Mouse (Mus musculus): ENCODE results near the gene Ctso. TPM values are rescaled to one million over a fixed set of nuclear protein-coding genes. Genes with fewer than 3 reads are reported as not detected.

The Ctso gene
- polyA plus RNA-seq, 1 experiment = 13.7 TPM

GRCm38 (mm10) chr3:81976102-81976501 is 43.7 kb downstream of the Ctso start, which contains the start of gene Tdo2:
Gene Tdo2, minus strand, starts transcription at chr3:81976202.
- TF ChIP-seq CTCF (conservative IDR thresholded peaks at IDR 0.05; ENCODE audit: insufficient read depth, insufficient read length, low read depth, low read length) (no peak), POLR2A (IDR thresholded peaks at IDR 0.05; ENCODE audit: low read depth, low read length) (no peak)
- Histone ChIP-seq H3K27ac (ENCODE audit: insufficient read depth, low read depth, low read length) (no peak within 1 kb of the TSS), H3K36me3 (ENCODE audit: control insufficient read depth, insufficient read depth, low read length) (no peaks in the 10 kb centered on the region), H3K4me1 (ENCODE audit: control insufficient read depth, insufficient read depth, low read length) (no peaks in the 10 kb centered on the region), H3K27me3 (replicated peaks; ENCODE audit: control insufficient read depth, insufficient read depth, low read length) (0 out of 2 replicates have a peak, but pooled peaks cover 1% of the 10 kb centered on the region), H3K4me3 (ENCODE audit: insufficient read depth, low read depth, low read length) (no peak within 1 kb of the TSS)
- no peak for DNase-seq

GRCm38 (mm10) chr3:81981576-81981975 is 49.2 kb downstream of the Ctso start:
- H3K27ac ChIP-seq (ENCODE audit: insufficient read depth, low read depth, low read length) = no peak overlapping the region
- H3K27me3 ChIP-seq (replicated peaks; ENCODE audit: control insufficient read depth, insufficient read depth, low read length) = no peaks in the 10 kb centered on the region
- H3K36me3 ChIP-seq (ENCODE audit: control insufficient read depth, insufficient read depth, low read length) = no peaks in the 10 kb centered on the region
- 76% methylated on average over 5 of the region's 5 CpGs for WGBS
- no peak overlapping the region for H3K4me3 ChIP-seq (ENCODE audit: insufficient read depth, low read depth, low read length)
- TF ChIP-seq POLR2A (IDR thresholded peaks at IDR 0.05; ENCODE audit: low read depth, low read length) (no peak), CTCF (conservative IDR thresholded peaks at IDR 0.05; ENCODE audit: insufficient read depth, insufficient read length, low read depth, low read length) (no peak)
- no peak for DNase-seq
- H3K4me1 ChIP-seq (ENCODE audit: control insufficient read depth, insufficient read depth, low read length) = no peaks in the 10 kb centered on the region

DNA sequence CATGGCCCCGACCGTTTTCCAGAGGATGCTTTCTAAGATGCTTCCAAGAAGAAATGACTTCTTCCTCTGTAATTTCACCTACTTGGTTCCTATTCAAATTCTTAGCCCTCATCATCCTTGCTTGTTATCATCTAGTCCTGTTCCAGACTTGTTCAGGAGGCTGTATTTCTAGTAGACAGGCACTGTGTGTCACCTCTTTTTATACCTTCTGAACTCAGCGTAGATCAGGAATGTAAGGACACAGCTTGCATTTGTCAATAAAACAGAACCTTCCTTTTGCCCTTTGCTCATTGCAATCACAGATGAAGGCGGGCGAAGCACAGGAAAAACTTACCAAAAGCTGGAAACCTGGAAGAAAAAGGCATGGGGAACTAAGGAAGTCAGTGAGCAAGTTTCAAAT is 49.6 kb downstream of the Ctso start, which contains the start of gene Asic5:
Asic5 (plus strand) TSS at position 301 of the 400 bp plus-strand sequence.
- Histone ChIP-seq H3K4me1 (ENCODE audit: control insufficient read depth, insufficient read depth, low read length) (no peaks in the 10 kb centered on the region), H3K36me3 (ENCODE audit: control insufficient read depth, insufficient read depth, low read length) (no peaks in the 10 kb centered on the region), H3K27ac (ENCODE audit: insufficient read depth, low read depth, low read length) (no peak within 1 kb of the TSS), H3K27me3 (replicated peaks; ENCODE audit: control insufficient read depth, insufficient read depth, low read length) (no peaks in the 10 kb centered on the region), H3K4me3 (ENCODE audit: insufficient read depth, low read depth, low read length) (no peak within 1 kb of the TSS)
- no peak for TF ChIP-seq POLR2A (IDR thresholded peaks at IDR 0.05; ENCODE audit: low read depth, low read length)
- TF ChIP-seq CTCF (conservative IDR thresholded peaks at IDR 0.05; ENCODE audit: insufficient read depth, insufficient read length, low read depth, low read length) = no peak
- DNase-seq = no peak
- WGBS = 72% methylated on average over 5 of the region's 5 CpGs

DNA sequence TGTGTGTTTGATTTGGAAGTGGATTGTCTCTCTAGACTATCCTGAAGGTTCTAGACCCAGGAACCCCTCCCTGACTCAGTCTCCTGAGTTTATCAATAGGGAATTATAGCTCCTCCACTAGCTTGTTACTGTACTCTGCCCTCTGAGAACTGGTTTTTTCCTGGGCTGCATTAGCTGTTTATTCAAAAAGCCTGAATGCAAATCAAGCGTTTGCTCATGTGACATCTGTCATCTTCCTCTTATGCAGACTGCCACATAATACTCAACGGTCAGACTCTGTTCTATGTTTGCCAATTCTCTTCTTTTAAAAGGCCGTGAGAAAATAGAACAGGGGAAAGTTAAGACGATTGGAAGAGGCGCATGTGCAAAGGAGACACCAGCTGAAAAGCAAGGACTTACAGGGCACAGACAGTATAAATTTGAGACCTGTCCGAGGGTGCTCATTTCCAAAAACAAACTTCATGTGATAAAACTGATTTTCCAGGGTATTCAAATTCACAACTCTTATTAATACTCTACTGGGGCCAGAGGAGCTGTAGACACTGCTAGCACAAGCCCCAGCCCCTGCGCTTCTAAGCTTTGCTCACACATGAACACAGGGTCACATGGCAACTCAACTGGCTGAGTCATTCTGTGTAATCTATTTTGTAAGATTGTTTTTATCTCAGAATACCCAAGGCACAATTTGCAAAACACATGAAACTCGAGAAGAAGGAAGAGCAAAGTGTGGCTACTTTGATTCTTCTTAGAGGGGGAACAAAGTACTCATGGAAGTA is 50.9 kb downstream of the Ctso start:
- Histone ChIP-seq H3K4me3 (ENCODE audit: insufficient read depth, low read depth, low read length) (no peak overlapping the region), H3K27ac (ENCODE audit: insufficient read depth, low read depth, low read length) (no peak overlapping the region), H3K4me1 (ENCODE audit: control insufficient read depth, insufficient read depth, low read length) (no peaks in the 10 kb centered on the region), H3K27me3 (replicated peaks; ENCODE audit: control insufficient read depth, insufficient read depth, low read length) (no peaks in the 10 kb centered on the region), H3K36me3 (ENCODE audit: control insufficient read depth, insufficient read depth, low read length) (no peaks in the 10 kb centered on the region)
- WGBS = 76% methylated on average over 8 of the region's 8 CpGs
- TF ChIP-seq POLR2A (IDR thresholded peaks at IDR 0.05; ENCODE audit: low read depth, low read length) (no peak), CTCF (conservative IDR thresholded peaks at IDR 0.05; ENCODE audit: insufficient read depth, insufficient read length, low read depth, low read length) (no peak)
- DNase-seq = no peak

DNA sequence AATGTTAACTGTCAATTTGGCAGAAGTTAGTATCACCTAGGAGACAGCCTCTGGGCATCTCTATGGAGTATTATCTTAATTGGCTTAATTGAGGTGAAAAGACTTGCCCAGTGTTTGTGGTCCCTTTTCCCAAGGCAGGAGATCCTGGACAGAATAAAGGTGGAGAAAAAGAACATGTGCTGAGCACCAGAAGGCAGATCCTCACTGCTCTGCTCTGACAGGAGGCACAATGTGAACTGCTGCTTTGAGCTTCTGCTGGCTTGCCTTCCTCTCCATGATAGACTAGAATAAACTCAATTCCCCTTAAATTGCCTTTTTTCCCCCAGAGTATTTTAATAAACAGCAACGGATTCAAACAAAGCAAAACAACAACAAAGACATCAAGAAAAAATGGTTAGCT is 52.7 kb downstream of the Ctso start:
- no peak overlapping the region for H3K27ac ChIP-seq (ENCODE audit: insufficient read depth, low read depth, low read length)
- no peak overlapping the region for H3K4me3 ChIP-seq (ENCODE audit: insufficient read depth, low read depth, low read length)
- TF ChIP-seq POLR2A (IDR thresholded peaks at IDR 0.05; ENCODE audit: low read depth, low read length) (no peak), CTCF (conservative IDR thresholded peaks at IDR 0.05; ENCODE audit: insufficient read depth, insufficient read length, low read depth, low read length) (no peak)
- no peak for DNase-seq
- H3K27me3 ChIP-seq (replicated peaks; ENCODE audit: control insufficient read depth, insufficient read depth, low read length) = no peaks in the 10 kb centered on the region
- 55% methylated on average over 1 of the region's 1 CpGs for WGBS
- no peaks in the 10 kb centered on the region for H3K4me1 ChIP-seq (ENCODE audit: control insufficient read depth, insufficient read depth, low read length)
- H3K36me3 ChIP-seq (ENCODE audit: control insufficient read depth, insufficient read depth, low read length) = no peaks in the 10 kb centered on the region

- DNase-seq = no peak
- TF ChIP-seq CTCF (conservative IDR thresholded peaks at IDR 0.05; ENCODE audit: insufficient read depth, insufficient read length, low read depth, low read length) (no peak), POLR2A (IDR thresholded peaks at IDR 0.05; ENCODE audit: low read depth, low read length) (no peak)
- Histone ChIP-seq H3K4me3 (ENCODE audit: insufficient read depth, low read depth, low read length) (no peak overlapping the region), H3K36me3 (ENCODE audit: control insufficient read depth, insufficient read depth, low read length) (no peaks in the 10 kb centered on the region), H3K4me1 (ENCODE audit: control insufficient read depth, insufficient read depth, low read length) (no peaks in the 10 kb centered on the region), H3K27ac (ENCODE audit: insufficient read depth, low read depth, low read length) (no peak overlapping the region), H3K27me3 (replicated peaks; ENCODE audit: control insufficient read depth, insufficient read depth, low read length) (no peaks in the 10 kb centered on the region)
- 88% methylated on average over 2 of the region's 2 CpGs for WGBS
Measured at GRCm38 (mm10) chr3:81986103-81986502, 53.7 kb downstream of the Ctso start.

DNA sequence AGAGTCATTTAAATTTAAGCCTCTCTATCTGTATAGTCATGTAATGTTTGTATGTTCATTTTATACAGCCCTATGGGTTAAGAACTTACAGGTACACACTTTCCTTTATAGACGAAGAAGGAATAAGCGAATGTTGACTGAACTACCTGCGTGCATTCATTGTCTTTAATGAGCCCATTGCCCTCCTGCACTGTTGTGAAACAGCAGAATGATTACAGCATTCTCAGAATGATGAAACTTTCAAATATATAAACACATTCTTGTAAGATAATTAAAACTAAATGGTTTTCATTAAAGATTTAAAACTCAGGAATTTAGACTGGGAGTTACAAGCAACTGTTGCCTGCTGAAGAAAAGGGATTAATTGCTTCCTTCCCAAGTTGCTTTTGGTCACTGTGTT is 55.2 kb downstream of the Ctso start:
- Histone ChIP-seq H3K4me3 (ENCODE audit: insufficient read depth, low read depth, low read length) (no peak overlapping the region), H3K27ac (ENCODE audit: insufficient read depth, low read depth, low read length) (no peak overlapping the region), H3K27me3 (replicated peaks; ENCODE audit: control insufficient read depth, insufficient read depth, low read length) (no peaks in the 10 kb centered on the region), H3K4me1 (ENCODE audit: control insufficient read depth, insufficient read depth, low read length) (no peaks in the 10 kb centered on the region), H3K36me3 (ENCODE audit: control insufficient read depth, insufficient read depth, low read length) (no peaks in the 10 kb centered on the region)
- WGBS = 81% methylated on average over 3 of the region's 3 CpGs
- TF ChIP-seq POLR2A (IDR thresholded peaks at IDR 0.05; ENCODE audit: low read depth, low read length) (no peak), CTCF (conservative IDR thresholded peaks at IDR 0.05; ENCODE audit: insufficient read depth, insufficient read length, low read depth, low read length) (no peak)
- no peak for DNase-seq
